Mouse (Mus musculus) heart, adult 2 months (tissue): ENCODE results near the gene Tpcn1. TPM values are rescaled to one million over a fixed set of nuclear protein-coding genes. Genes with fewer than 3 reads are reported as not detected.

ENCODE experiments used
- DNase-seq, 2 experiments: peaks; one replicate each; pipeline ENCODE4 v3.0.0; 2021
- H3K27ac ChIP-seq: fragments of 200-600 bp; 2 replicates; pipeline ENCODE4 v1.8.1; 2022
- H3K27me3 ChIP-seq: fragments of 200-500 bp; 2 replicates; pipeline ENCODE4 v1.6.1; 2012; ENCODE audit warnings: mild to moderate bottlenecking, low read length, inconsistent platforms, mixed read lengths; ENCODE audit not compliant: control insufficient read depth, insufficient read depth
- H3K36me3 ChIP-seq: fragments of 200-500 bp; 2 replicates; pipeline ENCODE4 v1.6.1; 2012; ENCODE audit warnings: low read length, inconsistent platforms; ENCODE audit not compliant: control insufficient read depth, insufficient read depth
- H3K4me1 ChIP-seq: fragments of 200-500 bp; 2 replicates; pipeline ENCODE4 v1.6.1; 2011; ENCODE audit warnings: low read length; ENCODE audit not compliant: control insufficient read depth, insufficient read depth
- H3K4me3 ChIP-seq: fragments of 200-600 bp; 2 replicates; pipeline ENCODE4 v1.8.1; 2022
- H3K79me2 ChIP-seq: fragments of 200-500 bp; replicated peaks from 2 replicates; pipeline ENCODE4 v1.6.1; 2012; ENCODE audit warnings: mild to moderate bottlenecking, inconsistent platforms, low read length, moderate library complexity, mixed read lengths; ENCODE audit not compliant: control insufficient read depth, insufficient read depth
- H3K9ac ChIP-seq: fragments of 200-500 bp; 2 replicates; pipeline ENCODE4 v1.6.1; 2012; ENCODE audit warnings: low read depth, mild to moderate bottlenecking, control low read depth, inconsistent platforms, low read length, mixed read lengths
- CTCF ChIP-seq: fragments of 200-600 bp; IDR thresholded peaks from 2 replicates; pipeline ENCODE4 v1.8.1; 2022; ENCODE audit warnings: antibody characterized with exemption, mild to moderate bottlenecking, moderate library complexity
- EP300 ChIP-seq: fragments of 200-500 bp; IDR thresholded peaks from 2 replicates; pipeline ENCODE4 v1.6.1; 2011; ENCODE audit warnings: low read depth, low read length, control low read depth; ENCODE audit not compliant: insufficient read depth
- POLR2A ChIP-seq: fragments of 200-500 bp; IDR thresholded peaks from 2 replicates; pipeline ENCODE4 v1.6.1; 2011; ENCODE audit warnings: mild to moderate bottlenecking, low read depth, low read length, control low read depth; ENCODE audit not compliant: insufficient read depth
- WGBS: fragments of 180-500 bp; shearing (Covaris S2); methylation state at CpG from one replicate; pipeline ENCODE4 v1.1.7; 2018; 5-methylcytosine and 5-hydroxymethylcytosine counted together
- intact Hi-C: fragments of 180-260 bp; cut with DNase I; formaldehyde crosslinking; loops from one replicate; pipeline ENCODE4 v1.15.1; 2025
- polyA plus RNA-seq: library from polyadenylated mRNA; depleted of rRNA; stranded (reverse); fragments of >200 nt; gene quantifications from 2 replicates; pipeline ENCODE4 v1.2.3, GENCODE M21; 2012
- total RNA-seq, 2 experiments: library from RNA; stranded (reverse); gene quantifications; 2 replicates each; pipeline ENCODE4 v1.2.3; 2021

Gene Tpcn1
- total and polyA plus RNA-seq, 3 experiments = 30.7 to 53.7 (median 35.1) TPM

DNA sequence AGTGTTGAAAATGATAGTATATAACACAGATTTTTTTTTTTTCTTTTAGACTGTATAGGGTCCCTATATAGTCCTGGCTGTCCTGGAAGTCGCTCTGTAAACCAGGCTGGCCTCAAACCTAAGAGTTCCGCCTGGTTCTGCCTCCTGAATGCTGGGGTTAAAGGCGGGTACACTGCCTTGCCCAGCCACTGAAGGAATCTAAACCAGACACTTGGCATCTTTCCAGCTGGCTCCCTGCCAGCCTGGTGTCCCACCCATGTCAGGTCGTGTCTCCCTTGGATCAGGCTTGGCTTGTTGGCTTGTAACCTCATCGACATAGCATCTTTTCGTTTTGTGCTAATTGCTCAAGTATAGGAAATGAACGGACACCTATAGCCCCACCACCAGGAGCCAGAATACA is 40.2 kb upstream of the Tpcn1 start:
- Histone ChIP-seq H3K27me3 (no peaks in the 10 kb centered on the region), H3K4me1 (no peaks in the 10 kb centered on the region), H3K27ac (no peak overlapping the region), H3K79me2 (no peaks in the 10 kb centered on the region), H3K36me3 (no peaks in the 10 kb centered on the region), H3K4me3 (no peak overlapping the region), H3K9ac (no peak overlapping the region)
- DNase-seq = no peak
- intact Hi-C loops = no loop called here
- 46% methylated on average over 7 of the region's 7 CpGs for WGBS
- TF ChIP-seq CTCF (no peak), POLR2A (no peak), EP300 (no peak)

- intact Hi-C loops = no loop called here
- 87% methylated on average over 15 of the region's 15 CpGs for WGBS
Measured at GRCm38 (mm10) chr5:120627515-120628300, 39.2 kb upstream of the Tpcn1 start.

DNA sequence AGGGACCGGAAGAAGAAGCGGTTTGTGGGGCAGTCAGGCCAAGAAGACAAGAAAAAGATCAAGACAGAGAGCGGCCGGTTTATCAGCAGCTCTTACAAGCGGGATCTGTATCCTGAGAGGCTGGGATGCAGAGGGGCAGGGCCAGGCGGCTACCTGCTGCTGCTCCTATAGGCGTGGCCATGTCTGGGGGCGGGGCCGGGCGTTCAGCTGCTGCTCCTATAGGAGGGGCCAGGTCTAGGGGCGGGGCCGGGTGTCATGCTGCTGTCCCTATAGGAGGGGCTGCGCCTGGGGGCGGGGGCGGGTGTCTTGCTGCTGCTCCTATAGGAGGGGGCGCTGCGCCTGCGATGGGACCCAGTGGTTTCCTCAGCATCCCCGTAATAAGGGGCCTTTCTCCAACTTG is 37.9 kb upstream of the Tpcn1 start:
- no peaks in the 10 kb centered on the region for H3K79me2 ChIP-seq
- H3K27me3 ChIP-seq = no peaks in the 10 kb centered on the region
- H3K9ac ChIP-seq = no peak overlapping the region
- no peaks in the 10 kb centered on the region for H3K4me1 ChIP-seq
- intact Hi-C loops = no loop called here
- DNase-seq = no peak
- no peaks in the 10 kb centered on the region for H3K36me3 ChIP-seq
- H3K27ac ChIP-seq = no peak overlapping the region
- 71% methylated on average over 19 of the region's 19 CpGs for WGBS
- TF ChIP-seq EP300 = no peak
- TF ChIP-seq CTCF = no peak
- no peak overlapping the region for H3K4me3 ChIP-seq

More at GRCm38 (mm10) chr5:120627515-120628300, 39.2 kb upstream of the Tpcn1 start:
- DNase-seq = no peak
- Histone ChIP-seq H3K79me2 (no peaks in the 10 kb centered on the region), H3K27me3 (no peaks in the 10 kb centered on the region), H3K4me3 (no peak overlapping the region), H3K36me3 (no peaks in the 10 kb centered on the region), H3K9ac (no peak overlapping the region), H3K27ac (no peak overlapping the region), H3K4me1 (no peaks in the 10 kb centered on the region)
- TF ChIP-seq EP300 (no peak), CTCF (no peak)

DNA sequence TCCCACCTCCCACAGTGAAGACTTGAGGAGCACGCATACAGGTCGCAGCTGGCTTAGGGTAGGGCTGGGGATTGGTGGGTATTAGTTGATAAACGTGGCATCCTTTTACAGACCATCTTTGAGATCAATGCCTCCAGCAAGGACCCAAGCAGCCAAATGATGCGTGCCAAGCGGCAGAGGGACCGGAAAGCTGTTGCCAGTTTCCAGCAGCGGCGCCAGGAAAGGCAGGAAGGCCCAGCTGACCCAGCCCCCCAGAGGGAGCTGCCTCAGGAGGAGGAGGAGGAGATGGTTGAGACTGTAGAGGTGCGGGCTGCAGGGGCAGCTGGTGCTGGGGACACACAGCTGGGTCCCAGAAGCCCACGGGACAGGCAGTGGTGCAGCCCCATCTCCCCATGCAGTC is 36.0 kb upstream of the Tpcn1 start:
- no peak overlapping the region for H3K27ac ChIP-seq
- H3K27me3 ChIP-seq = no peaks in the 10 kb centered on the region
- no peaks in the 10 kb centered on the region for H3K4me1 ChIP-seq
- H3K79me2 ChIP-seq = no peaks in the 10 kb centered on the region
- TF ChIP-seq POLR2A (no peak), EP300 (no peak), CTCF (no peak)
- WGBS = 78% methylated on average over 10 of the region's 10 CpGs
- intact Hi-C loops = no loop called here
- no peaks in the 10 kb centered on the region for H3K36me3 ChIP-seq
- no peak overlapping the region for H3K4me3 ChIP-seq
- no peak for DNase-seq
- H3K9ac ChIP-seq = no peak overlapping the region

- Histone ChIP-seq H3K79me2 (no peaks in the 10 kb centered on the region), H3K27me3 (no peaks in the 10 kb centered on the region), H3K9ac (no peak overlapping the region), H3K27ac (no peak overlapping the region), H3K36me3 (no peaks in the 10 kb centered on the region), H3K4me1 (no peaks in the 10 kb centered on the region), H3K4me3 (no peak overlapping the region)
- no peak for TF ChIP-seq EP300
- TF ChIP-seq POLR2A = no peak
- TF ChIP-seq CTCF = no peak
- 64% methylated on average over 5 of the region's 5 CpGs for WGBS
- DNase-seq = no peak
- intact Hi-C loops = no loop called here
Measured at GRCm38 (mm10) chr5:120622198-120622851, 33.9 kb upstream of the Tpcn1 start.

DNA sequence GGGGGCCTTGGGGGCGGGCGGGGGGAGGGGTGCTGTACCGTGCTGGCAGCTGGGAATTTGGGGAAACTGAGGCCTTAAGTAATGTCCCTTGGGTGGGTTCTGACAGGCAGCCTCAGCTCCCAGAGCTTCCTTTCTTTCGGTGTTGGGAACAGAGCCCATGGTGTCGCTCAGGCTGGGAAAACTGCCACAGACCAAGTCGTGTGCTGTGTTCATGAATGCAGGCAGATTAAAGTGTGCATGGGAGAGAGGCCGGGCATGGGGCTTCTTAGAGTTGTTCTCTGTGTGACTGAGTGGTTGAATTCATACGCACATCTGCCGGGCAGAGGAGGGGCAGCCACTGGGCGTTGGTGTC is 33.3 kb upstream of the Tpcn1 start:
- Histone ChIP-seq H3K4me1 (no peaks in the 10 kb centered on the region), H3K79me2 (no peaks in the 10 kb centered on the region), H3K36me3 (no peaks in the 10 kb centered on the region), H3K4me3 (no peak overlapping the region), H3K27me3 (no peaks in the 10 kb centered on the region), H3K27ac (no peak overlapping the region), H3K9ac (no peak overlapping the region)
- no peak for DNase-seq
- 66% methylated on average over 10 of the region's 10 CpGs for WGBS
- TF ChIP-seq CTCF (no peak), EP300 (no peak), POLR2A (no peak)
- intact Hi-C loops = loop anchor here (2.0 kb wide), 1 partner anchor 125 kb away; no protein-coding TSS in a partner anchor
